Mouse (Mus musculus): ENCODE data around the gene Actl10.

GRCm38 (mm10) chr2:154571266-154571665 is 19.7 kb downstream of the Actl10 start:
- TF ChIP-seq CTCF (IDR thresholded peaks at IDR 0.05; ENCODE audit: control insufficient read depth, insufficient read depth, low read length), result no peak
- no peak for TF ChIP-seq POLR2A (IDR thresholded peaks at IDR 0.05; ENCODE audit: borderline replicate concordance, control insufficient read depth, low read depth, low read length)
